Mouse (Mus musculus) thymus, postnatal 36 days (tissue): ENCODE measurements around the gene Trappc2l.

Experiments
- DNase-seq, 2 experiments: peaks; one replicate each; pipeline ENCODE4 v3.0.0; 2022; ENCODE audit warnings: mixed read lengths in 2 of 2

The Trappc2l gene

DNA sequence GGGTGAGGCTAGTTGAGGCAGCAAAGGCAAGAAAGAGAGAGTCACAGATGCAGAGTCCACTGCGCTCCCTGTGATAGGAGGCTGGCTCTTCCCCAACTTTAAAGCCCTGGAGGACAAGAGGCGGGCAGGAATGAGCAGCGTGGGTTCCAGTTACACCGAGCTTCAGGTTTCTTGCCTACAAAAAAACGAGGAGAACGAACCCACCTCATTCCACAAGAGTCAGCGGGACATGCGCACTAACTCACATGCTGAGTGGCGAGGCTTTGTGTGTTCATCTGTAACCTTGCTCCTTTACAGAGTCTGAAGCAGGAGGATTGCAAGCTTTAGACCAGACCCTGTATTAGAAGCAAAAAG, 47.3 kb downstream of the Trappc2l start:
- no peak for DNase-seq

DNA sequence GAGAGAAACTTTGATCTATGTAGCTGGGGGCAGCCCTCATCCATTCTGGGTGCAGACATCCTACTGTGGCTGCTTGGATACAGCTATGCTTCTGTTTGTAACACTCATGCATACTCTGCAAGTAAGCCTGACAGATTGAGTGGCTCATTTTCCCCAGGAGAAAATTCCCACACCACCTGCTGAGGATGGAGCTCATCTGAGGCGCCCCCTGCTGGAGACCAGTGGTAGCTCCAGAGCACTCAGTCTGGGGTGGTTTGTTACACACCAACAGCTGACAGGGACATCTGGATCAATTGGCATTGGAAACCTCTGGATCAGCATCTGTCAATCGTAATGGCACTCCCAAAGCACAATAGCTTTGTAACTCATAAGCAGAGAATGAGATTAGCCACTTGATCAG, 48.6 kb downstream of the Trappc2l start:
- DNase-seq: peak in 1 of 2 experiments; percentile 34

DNA sequence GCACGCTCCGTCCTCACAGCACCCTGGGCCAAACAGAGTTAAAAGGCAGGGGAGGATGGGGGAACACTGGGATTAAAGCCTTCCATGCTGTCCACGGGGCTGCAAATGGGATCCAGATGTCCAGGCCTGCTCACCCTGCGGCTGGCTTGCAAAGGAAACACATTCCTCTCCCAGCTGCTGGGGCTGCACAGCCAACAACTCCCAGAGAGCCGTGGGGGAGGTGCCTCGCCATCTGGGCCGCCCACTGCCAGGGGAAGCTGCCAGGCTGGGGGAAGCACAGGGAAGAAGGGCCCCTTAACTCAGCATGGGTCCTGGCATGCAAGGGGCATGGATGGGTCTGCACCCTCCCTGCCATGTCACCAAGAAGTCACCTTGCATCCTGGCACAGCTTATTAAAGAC, 49.7 kb downstream of the Trappc2l start:
- DNase-seq: peak in 1 of 2 experiments; percentile 32

DNA sequence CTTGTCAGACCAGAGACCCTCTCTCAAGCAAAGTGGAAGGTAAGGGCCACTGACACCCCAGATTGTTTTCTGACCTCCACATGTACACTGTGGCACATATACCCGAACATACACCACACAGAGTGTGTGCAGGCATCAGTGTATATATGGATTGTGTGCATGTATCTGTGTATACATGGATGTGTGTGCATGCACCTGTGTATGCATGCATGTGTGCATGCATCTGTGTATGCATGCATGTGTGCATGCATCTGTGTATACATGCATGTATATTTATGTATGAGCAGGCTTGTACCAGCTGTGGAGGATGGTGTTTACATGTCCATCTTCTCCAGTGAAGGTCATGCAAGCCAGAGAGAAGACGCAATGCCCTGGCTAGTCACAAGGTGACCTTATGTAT, 50.5 kb downstream of the Trappc2l start:
- DNase-seq: no peak

DNA sequence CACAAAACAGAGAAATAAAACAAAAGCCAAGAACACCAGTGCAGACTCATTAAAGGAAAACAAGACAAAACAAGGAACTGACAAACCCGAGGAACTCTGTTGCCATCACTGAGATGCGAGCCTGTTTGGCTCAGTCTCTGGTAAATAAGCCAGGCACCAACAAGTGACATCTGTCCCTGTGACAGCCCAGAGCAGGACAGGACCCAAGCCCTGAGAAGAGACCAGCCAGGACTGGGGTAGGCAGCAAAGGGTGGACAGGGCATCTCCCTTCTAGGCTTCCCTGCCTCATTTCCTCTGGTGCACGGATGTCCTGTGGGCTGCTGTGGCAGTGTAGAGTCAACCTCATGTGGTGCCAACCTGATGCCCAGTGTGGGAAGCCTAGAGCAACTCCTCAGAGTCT, 51.7 kb downstream of the Trappc2l start:
- no peak for DNase-seq

- no peak for DNase-seq
Measured at GRCm38 (mm10) chr8:122663670-122664069, 52.2 kb downstream of the Trappc2l start.

DNA sequence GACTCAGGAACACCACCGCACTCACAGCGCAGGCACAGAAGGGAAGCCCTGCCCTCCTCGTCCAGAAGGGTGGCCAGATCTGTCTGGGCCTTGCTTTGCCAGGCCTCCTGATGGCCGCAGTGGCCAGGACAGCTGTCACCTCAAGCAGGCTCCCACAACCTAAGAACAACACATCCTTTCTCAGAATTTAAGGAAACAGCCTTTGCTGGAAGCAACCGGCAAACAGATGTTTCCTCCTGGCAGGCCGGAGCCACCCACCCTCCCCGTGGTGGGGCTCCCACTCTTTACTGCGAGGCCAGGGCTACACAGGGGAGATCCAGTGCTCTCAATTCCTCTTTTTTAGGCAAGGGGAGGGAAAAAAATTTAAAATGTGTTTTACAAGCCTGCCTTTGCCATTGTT, 53.8 kb downstream of the Trappc2l start:
- no peak for DNase-seq

GRCm38 (mm10) chr8:122665667-122666316, 54.4 kb downstream of the Trappc2l start:
- no peak for DNase-seq
